Mouse (Mus musculus): ENCODE results near the gene Fbxl2. TPM values are rescaled to one million over a fixed set of nuclear protein-coding genes. Genes with fewer than 3 reads are reported as not detected.

The Fbxl2 gene
- polyA plus RNA-seq, 1 experiment from 2014 or later, result 1.7 TPM

GRCm38 (mm10) chr9:114069372-114069771 is 23.4 kb upstream of the Fbxl2 start:
- no peak for ATAC-seq
- Histone ChIP-seq H3K4me1 (ENCODE audit: insufficient read depth, low read depth, low read length) (no peaks in the 10 kb centered on the region), H3K4me2 (replicated peaks; ENCODE audit: low read depth, low read length) (no peak overlapping the region), H3K27me3 (replicated peaks; ENCODE audit: insufficient read depth, low read length) (no peaks in the 10 kb centered on the region), H3K9ac (replicated peaks; ENCODE audit: low read depth) (no peak overlapping the region), H3K27ac (ENCODE audit: low read length) (no peak overlapping the region), H3K36me3 (ENCODE audit: insufficient read depth, low read length) (no peaks in the 10 kb centered on the region), H3K4me3 (ENCODE audit: low read depth, low read length) (no peak overlapping the region), H3K9me3 (ENCODE audit: low read length) (no peaks in the 10 kb centered on the region)
- TF ChIP-seq EP300 (IDR thresholded peaks at IDR 0.05), result no peak
- TF ChIP-seq CTCF (IDR thresholded peaks at IDR 0.05), result no peak
- DNase-seq (ENCODE audit: low spot score), result no peak
- WGBS, result 35% methylated on average over 6 of the region's 6 CpGs

GRCm38 (mm10) chr9:114068494-114069053 is 22.6 kb upstream of the Fbxl2 start:
- Histone ChIP-seq H3K4me1 (ENCODE audit: insufficient read depth, low read depth, low read length) (no peaks in the 10 kb centered on the region), H3K4me2 (replicated peaks; ENCODE audit: low read depth, low read length) (no peak overlapping the region), H3K9ac (replicated peaks; ENCODE audit: low read depth) (no peak overlapping the region), H3K9me3 (ENCODE audit: low read length) (no peaks in the 10 kb centered on the region), H3K27me3 (replicated peaks; ENCODE audit: insufficient read depth, low read length) (no peaks in the 10 kb centered on the region), H3K27ac (ENCODE audit: low read length) (no peak overlapping the region), H3K4me3 (ENCODE audit: low read depth, low read length) (no peak overlapping the region), H3K36me3 (ENCODE audit: insufficient read depth, low read length) (no peaks in the 10 kb centered on the region)
- ATAC-seq (no peak), DNase-seq (ENCODE audit: low spot score) (no peak)
- no peak for TF ChIP-seq EP300 (IDR thresholded peaks at IDR 0.05)
- no peak for TF ChIP-seq CTCF (IDR thresholded peaks at IDR 0.05)
- 53% methylated on average over 12 of the region's 12 CpGs for WGBS

GRCm38 (mm10) chr9:114057090-114057796 is 11.3 kb upstream of the Fbxl2 start, which contains the start of gene Susd5:
TSS of gene Susd5 (plus strand) at chr9:114057140.
- Histone ChIP-seq H3K9me3 (ENCODE audit: low read length) (no peaks in the 10 kb centered on the region), H3K36me3 (ENCODE audit: insufficient read depth, low read length) (no peaks in the 10 kb centered on the region), H3K27ac (ENCODE audit: low read length) (no peak within 1 kb of the TSS), H3K27me3 (replicated peaks; ENCODE audit: insufficient read depth, low read length) (peaks cover 30% of the 10 kb centered on the region), H3K4me3 (ENCODE audit: low read depth, low read length) (peak within 1 kb of the TSS; percentile 19; the same call in 1 of the 2 replicates), H3K9ac (replicated peaks; ENCODE audit: low read depth) (no peak within 1 kb of the TSS), H3K4me2 (replicated peaks; ENCODE audit: low read depth, low read length) (peak within 1 kb of the TSS; percentile 48), H3K4me1 (ENCODE audit: insufficient read depth, low read depth, low read length) (no peaks in the 10 kb centered on the region)
- TF ChIP-seq EP300 (IDR thresholded peaks at IDR 0.05) (no peak), CTCF (IDR thresholded peaks at IDR 0.05) (no peak)
- ATAC-seq, result no peak
- 1% methylated on average over 49 of the region's 60 CpGs for WGBS
- DNase-seq (ENCODE audit: low spot score), result no peak

GRCm38 (mm10) chr9:114052866-114053265 is 6.9 kb upstream of the Fbxl2 start:
- Histone ChIP-seq H3K9me3 (ENCODE audit: low read length) (no peaks in the 10 kb centered on the region), H3K36me3 (ENCODE audit: insufficient read depth, low read length) (no peaks in the 10 kb centered on the region), H3K27ac (ENCODE audit: low read length) (no peak overlapping the region), H3K27me3 (replicated peaks; ENCODE audit: insufficient read depth, low read length) (peaks cover 25% of the 10 kb centered on the region), H3K4me2 (replicated peaks; ENCODE audit: low read depth, low read length) (no peak overlapping the region; the same call in 1 of the 2 replicates), H3K9ac (replicated peaks; ENCODE audit: low read depth) (no peak overlapping the region), H3K4me3 (ENCODE audit: low read depth, low read length) (no peak overlapping the region), H3K4me1 (ENCODE audit: insufficient read depth, low read depth, low read length) (no peaks in the 10 kb centered on the region)
- TF ChIP-seq CTCF (IDR thresholded peaks at IDR 0.05), result no peak
- no peak for TF ChIP-seq EP300 (IDR thresholded peaks at IDR 0.05)
- WGBS, result 68% methylated on average over 6 of the region's 6 CpGs
- ATAC-seq (no peak), DNase-seq (ENCODE audit: low spot score) (no peak)

DNA sequence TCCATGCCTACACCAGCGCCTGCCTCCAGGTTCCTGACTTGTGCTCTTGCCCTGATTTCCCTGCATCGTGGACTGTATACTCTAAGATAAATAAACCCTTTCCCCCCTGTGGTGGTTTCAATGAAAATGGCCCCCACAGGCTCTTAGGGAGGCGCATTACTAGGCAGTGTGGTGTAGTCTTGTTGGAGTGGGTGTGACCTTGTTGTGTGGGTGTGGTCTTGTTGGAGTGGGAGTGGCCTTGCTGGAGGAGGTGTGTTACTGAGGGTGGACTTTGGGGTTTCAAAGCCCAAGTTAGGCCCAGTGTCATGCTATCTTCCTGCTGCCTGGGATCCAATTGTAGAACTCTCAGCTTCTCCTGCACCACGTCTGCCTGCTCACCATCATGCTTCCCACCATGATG is 6.0 kb upstream of the Fbxl2 start:
- no peak for ATAC-seq
- no peak overlapping the region for H3K9ac ChIP-seq (replicated peaks; ENCODE audit: low read depth)
- 73% methylated on average over 4 of the region's 4 CpGs for WGBS

DNA sequence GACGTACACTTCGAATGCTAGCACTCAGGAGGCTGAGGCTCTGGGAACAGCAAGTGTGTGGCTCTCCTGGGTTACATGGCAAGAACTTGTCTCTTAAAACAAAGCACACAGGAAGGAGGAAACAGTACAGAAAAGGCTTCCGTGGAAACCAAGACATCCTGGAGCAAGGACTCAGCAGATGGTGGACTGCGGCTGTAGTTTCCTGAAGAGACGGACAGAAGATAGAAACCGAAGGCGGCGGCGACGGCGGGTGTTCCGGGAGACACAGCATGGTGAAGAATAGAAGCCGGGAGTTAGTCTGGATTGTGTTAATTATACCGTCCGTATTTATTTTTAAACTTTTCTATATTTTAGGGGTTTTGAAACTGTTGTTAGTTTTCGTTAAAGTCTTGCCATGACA is 4.8 kb upstream of the Fbxl2 start:
- no peak overlapping the region for H3K4me3 ChIP-seq (ENCODE audit: low read depth, low read length)
- H3K27me3 ChIP-seq (replicated peaks; ENCODE audit: insufficient read depth, low read length), result 0 out of 2 replicates have a peak, but pooled peaks cover 5% of the 10 kb centered on the region
- H3K27ac ChIP-seq (ENCODE audit: low read length), result no peak overlapping the region
- no peaks in the 10 kb centered on the region for H3K9me3 ChIP-seq (ENCODE audit: low read length)
- no peak for TF ChIP-seq CTCF (IDR thresholded peaks at IDR 0.05)
- TF ChIP-seq EP300 (IDR thresholded peaks at IDR 0.05), result no peak
- H3K4me2 ChIP-seq (replicated peaks; ENCODE audit: low read depth, low read length), result no peak overlapping the region
- 81% methylated on average over 16 of the region's 16 CpGs for WGBS
- no peaks in the 10 kb centered on the region for H3K4me1 ChIP-seq (ENCODE audit: insufficient read depth, low read depth, low read length)
- no peaks in the 10 kb centered on the region for H3K36me3 ChIP-seq (ENCODE audit: insufficient read depth, low read length)
- H3K9ac ChIP-seq (replicated peaks; ENCODE audit: low read depth), result no peak overlapping the region
- no peak for DNase-seq (ENCODE audit: low spot score)
- ATAC-seq, result no peak

More for the DNA sequence above, 6.0 kb upstream of the Fbxl2 start:
- Histone ChIP-seq H3K4me1 (ENCODE audit: insufficient read depth, low read depth, low read length) (no peaks in the 10 kb centered on the region), H3K4me3 (ENCODE audit: low read depth, low read length) (no peak overlapping the region), H3K36me3 (ENCODE audit: insufficient read depth, low read length) (no peaks in the 10 kb centered on the region), H3K4me2 (replicated peaks; ENCODE audit: low read depth, low read length) (no peak overlapping the region), H3K27me3 (replicated peaks; ENCODE audit: insufficient read depth, low read length) (peaks cover 16% of the 10 kb centered on the region; the same call in 1 of the 2 replicates), H3K9me3 (ENCODE audit: low read length) (no peaks in the 10 kb centered on the region), H3K27ac (ENCODE audit: low read length) (no peak overlapping the region)
- DNase-seq (ENCODE audit: low spot score), result no peak
- TF ChIP-seq CTCF (IDR thresholded peaks at IDR 0.05) (no peak), EP300 (IDR thresholded peaks at IDR 0.05) (no peak)
